Mouse (Mus musculus): ENCODE measurements around the gene Acta2.

The Acta2 gene

DNA sequence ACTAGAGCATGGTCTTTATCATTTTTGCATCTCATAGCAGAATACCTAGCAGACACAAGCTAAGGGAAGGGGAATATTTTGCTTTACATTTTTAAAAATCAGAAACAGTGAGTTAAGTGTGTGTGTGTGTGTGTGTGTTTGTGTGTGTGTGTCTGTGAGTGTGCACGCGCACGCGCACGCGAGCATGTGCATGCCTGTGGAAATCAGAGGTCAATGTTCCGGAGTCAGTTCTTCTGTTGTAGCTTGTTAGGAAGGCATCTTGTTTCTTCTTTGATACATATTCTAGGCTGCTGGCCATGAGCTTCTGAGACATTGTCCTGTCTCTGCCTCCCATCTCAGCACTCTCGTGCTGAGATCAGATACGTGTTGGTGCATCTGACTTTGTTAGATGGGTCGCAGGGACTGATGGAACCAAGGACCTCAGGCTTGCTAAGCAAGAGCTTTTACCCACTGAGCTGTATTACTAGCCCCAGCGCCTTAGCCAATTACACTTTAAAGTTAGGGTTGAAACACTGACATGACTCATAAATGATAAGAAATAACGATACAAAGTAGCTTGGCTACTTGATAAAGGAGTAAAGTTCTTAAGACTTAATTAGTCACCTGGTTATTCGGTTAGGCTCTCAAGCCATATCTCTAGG is 15.6 kb upstream of the Acta2 start:
- no peak for DNase-seq (ENCODE audit: inconsistent age in 2 of 2, low spot score in 1 of 2)

DNA sequence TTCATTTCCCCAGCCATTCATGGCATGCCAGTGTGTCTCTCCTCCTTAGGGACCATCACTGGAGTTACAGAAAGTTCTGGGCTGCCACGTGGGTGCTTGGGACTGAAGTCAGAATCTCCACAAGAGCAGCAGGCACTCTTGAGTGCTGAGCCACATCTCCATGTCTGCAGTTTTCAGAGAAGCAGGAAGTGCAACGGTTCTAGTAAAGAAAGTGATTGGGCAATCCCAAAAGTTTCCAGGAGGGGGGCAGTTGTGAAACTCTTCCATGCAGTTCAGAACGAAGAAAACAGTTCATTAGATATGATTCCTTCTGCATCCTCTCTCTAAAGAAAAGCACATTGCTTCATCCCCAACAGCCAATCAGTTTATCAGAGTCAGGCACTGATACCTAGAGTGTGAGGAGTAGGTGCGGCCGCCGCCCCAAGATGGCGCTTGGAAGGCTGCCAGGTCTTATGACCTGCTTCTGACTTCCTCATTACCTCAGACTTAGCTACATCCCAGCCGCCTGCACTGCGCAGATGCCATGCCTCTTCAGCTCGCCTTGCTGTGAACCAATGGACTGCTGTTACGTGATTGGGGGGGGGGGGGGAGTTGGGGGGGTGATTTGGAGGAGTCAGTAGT is 14.8 kb upstream of the Acta2 start:
- peak in 1 of 2 experiments; percentile 59 for DNase-seq (ENCODE audit: inconsistent age in 2 of 2, low spot score in 1 of 2)

DNA sequence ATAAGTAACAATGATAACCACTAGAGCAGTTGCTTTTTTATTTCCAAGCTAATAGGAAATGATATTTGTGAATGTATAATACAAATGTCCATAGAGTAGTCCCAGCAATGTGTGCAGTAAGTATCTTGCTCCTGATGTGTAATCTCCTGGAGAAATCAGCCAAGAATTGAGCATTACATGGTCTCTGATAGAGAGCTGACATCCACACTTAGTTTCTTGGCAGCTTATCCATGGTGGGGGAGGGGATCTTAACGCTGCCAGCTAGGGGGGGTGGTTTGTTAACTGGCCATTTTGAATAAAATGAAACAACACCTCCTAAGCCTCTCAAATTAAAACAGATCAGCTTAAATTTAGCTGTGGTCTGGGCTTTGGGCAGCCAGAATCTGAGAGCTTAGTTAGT is 13.6 kb upstream of the Acta2 start:
- no peak for DNase-seq (ENCODE audit: inconsistent age in 2 of 2, low spot score in 1 of 2)

DNA sequence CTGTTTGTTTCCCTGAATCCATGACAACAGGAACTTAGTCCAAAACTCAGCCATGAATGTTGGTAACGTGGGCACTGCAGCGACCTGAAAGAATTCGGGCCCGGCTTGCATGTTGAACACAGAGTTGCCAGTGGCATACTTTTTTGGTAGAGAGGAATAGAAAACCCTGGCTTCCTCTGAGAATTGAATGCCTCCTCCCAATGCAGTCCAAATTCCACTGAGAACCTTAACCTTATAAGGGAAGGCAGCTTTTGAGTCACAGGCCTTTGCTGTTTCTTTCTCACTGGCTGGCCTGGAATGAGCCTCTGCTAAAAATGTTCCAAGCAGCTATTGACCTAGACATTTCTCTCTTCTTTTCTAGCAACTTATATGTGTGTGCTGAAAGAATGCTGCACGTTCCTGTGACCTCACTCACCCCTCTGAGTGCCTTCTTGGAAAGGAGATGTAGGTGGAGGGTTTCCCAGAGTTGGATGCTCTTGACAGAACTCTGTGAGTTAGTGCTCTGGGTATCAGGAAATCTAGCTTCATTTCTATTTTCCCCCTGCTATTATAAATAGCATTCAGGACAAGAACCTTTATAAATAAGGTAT is 10.3 kb upstream of the Acta2 start:
- peak; percentile 19 to 80 for DNase-seq (ENCODE audit: inconsistent age in 2 of 2, low spot score in 1 of 2)

DNA sequence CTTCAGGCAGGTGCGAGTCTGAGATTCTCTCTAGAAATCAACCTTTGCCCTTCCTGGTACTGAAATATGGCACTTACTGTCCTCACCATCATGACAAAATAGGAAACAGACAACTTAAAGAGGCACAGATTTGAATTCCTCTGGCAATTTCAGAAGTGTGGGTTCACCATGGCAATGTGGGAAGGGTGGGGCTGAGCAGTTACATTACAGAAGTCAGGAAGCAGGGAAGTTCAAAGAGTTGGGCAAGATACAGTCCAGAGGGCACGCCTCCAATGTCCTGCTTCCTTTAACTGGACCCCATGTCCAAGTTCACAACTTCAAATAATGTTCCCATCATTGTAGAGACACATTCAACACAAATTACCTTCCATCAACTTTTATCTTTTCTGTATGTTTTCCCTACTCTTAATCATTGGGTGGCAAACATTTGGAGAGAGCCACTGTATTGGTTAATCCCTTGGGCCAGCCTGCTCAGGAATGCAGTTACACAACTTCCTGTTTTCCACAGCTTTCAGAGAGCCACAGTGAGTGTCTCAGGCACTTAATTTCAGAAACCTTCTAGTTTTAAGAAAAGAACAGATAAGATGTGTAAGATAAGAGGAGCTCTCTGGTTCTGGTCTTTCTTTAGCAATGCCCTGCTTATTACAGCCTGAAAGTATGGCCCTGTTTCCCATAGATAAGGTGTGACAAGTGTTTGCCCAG is 7.0 kb upstream of the Acta2 start:
- peak in 1 of 2 experiments; percentile 43 for DNase-seq (ENCODE audit: inconsistent age in 2 of 2, low spot score in 1 of 2)

DNA sequence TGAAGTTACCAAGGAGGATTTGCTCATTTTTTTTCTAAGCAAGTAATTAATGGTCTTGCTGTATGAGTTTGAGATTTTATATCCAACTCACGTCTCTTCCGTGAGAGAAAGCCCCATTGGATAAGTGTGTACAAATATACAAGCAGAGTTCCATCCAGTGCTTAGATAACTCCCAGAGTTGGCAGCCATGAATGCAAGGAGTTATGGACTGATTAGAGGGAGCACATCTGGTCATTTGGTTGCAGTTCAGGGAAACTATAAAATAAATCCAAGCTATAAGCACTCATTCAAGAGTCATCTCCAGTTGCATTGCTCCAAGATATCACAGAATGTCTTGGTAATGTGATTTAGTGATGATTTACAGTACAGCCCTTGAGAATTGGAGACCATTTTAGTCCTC is 1.5 kb upstream of the Acta2 start:
- no peak for DNase-seq (ENCODE audit: inconsistent age in 2 of 2, low spot score in 1 of 2)

DNA sequence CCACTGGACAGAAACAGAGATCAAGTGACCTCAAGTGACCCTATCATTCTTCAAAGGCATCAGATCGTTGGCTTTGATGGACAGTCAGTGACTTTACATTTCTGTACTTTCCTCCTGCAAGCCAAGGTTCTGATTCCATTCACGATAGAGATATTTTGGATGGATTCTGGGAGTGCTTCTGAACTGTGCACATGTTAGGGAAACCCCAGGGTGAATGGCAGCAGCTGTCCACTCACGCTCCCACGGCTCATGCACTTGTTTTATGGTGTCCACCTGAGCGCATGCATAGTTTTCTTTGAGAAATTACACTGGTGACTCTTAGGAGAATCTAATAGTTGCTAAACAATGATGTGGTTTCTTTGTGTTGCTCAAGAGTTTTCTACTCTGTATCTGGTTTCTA is 759 bp upstream of the Acta2 start:
- DNase-seq (ENCODE audit: inconsistent age in 2 of 2, low spot score in 1 of 2) = no peak

DNA sequence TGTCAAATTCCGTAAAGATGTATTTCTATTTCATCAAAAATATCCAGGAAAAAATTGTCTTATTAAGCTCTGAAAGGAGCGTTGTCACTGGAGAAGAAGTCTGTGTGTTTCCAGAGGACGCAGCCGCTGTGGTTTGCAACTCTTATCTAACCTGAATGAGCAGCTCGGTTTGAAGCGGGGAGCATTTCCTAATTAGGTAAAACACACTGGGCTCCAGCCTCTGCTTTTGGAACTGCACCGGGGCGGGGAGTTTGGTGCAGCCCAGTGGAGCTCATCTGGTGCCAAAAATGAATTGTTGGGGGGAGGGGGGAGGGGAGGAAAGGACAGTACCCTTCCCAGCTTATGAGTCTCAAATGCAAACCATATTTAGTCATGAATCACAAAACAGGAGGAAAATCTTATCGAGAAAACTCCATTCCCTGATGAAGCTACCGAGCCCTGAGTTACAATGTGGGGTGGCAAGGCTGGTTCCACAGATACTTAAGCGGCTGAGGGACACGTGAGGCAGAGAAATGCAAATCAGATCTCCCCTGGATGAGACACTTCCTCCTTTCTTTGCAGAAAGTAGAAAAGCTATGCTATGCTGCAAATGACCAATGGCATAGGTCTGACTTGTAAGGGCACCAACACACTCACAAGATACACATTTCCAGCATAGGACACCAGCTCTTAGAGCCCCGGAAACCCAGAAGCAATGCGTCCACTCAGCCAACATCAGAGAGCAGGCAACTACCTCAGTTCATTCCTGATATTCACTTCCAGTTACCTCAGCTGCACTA is 1.1 kb downstream of the Acta2 start:
- DNase-seq (ENCODE audit: inconsistent age in 2 of 2, low spot score in 1 of 2) = no peak

DNA sequence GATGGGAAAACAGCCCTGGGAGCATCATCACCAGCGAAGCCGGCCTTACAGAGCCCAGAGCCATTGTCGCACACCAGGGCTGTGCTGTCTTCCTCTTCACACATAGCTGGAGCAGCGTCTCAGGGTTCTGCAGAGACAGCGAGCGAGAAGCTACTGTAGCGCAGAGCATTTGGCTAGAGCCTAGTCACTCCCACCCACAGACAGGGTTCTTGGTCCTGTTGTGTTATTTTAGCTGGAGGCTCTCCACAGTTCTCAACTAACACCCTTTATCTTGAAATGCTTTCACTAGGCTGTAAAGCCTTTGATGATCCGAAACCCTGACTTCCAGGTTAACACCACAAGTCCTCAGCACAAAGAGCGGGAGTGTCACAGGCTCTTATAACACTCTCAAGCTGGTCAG is 2.9 kb downstream of the Acta2 start:
- DNase-seq (ENCODE audit: inconsistent age in 2 of 2, low spot score in 1 of 2) = no peak

DNA sequence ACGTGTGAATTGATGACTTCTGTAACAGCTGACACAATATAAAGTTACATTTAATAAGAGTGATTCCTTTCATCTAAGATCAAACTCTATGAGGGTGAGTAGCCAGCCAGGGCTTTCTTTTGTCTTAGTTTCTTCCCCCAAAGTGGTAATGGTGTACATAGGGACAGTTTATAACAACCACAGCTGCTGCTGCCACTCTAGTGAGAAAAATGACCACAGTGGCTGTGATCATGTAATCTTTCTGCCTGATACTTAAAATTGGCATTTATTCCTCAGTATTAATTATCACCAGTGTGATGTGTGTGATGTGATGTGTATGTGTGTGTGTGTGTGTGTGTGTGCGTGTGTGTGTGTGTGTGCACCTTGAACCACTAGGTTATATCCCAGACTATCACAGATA is 3.5 kb downstream of the Acta2 start:
- no peak for DNase-seq (ENCODE audit: inconsistent age in 2 of 2, low spot score in 1 of 2)

DNA sequence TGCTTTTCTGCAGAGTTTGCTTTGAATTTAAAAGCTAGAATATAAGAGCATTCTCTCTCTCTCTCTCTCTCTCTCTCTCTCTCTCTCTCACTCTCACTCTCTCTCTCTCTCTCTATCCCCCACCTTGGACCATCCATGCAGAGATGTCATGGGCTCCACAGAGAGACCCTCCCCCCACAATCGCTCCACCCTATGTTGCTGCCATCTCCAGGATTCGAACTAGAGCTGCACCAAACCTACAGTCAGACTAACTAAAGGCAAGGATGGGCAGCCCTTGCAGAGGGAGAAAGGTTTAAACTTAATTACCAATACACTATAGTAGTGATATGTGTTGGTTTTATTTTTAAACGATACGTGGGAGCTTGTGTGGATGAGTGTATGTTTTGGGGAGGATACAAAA is 4.8 kb downstream of the Acta2 start:
- no peak for DNase-seq (ENCODE audit: inconsistent age in 2 of 2, low spot score in 1 of 2)

DNA sequence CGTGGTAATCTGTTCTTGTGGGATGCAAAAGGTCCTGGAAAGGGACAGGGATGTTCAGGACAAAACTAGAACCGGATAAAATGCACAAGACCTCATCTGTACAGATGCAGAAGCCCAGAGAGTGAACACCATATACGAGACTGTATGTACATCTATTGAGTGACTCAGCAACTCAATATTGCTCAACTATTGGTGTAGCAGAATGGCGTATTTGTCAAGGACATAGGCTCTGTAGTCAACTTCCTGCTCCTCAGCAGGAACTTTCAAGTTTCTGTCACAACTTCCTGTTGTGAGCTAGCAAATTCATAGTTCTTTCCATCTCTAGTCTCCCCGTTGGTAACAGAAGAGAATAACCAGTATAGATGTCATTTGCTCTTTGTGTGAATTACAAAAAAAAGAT is 6.8 kb downstream of the Acta2 start:
- DNase-seq (ENCODE audit: inconsistent age in 2 of 2, low spot score in 1 of 2) = no peak

DNA sequence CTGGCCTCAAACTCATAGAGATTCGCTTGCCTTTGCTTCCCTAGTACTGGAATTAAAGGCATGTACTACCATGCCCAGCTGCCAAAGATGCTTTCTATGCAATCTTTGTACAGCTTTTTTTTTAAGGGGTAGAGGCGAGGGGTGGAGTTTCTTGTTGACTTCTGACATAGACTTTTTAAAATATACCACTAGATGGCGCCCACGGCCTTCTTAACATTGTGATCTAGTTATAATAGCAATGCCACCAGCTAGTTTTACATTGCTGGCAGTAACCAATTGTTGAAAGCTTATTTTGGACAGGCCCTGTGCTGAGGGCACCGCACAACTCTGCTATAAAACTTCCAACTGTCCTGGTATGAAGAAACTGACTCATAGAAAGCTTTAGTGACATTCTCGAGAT is 11.3 kb downstream of the Acta2 start:
- peak; percentile 45 to 91 for DNase-seq (ENCODE audit: inconsistent age in 2 of 2, low spot score in 1 of 2)

DNA sequence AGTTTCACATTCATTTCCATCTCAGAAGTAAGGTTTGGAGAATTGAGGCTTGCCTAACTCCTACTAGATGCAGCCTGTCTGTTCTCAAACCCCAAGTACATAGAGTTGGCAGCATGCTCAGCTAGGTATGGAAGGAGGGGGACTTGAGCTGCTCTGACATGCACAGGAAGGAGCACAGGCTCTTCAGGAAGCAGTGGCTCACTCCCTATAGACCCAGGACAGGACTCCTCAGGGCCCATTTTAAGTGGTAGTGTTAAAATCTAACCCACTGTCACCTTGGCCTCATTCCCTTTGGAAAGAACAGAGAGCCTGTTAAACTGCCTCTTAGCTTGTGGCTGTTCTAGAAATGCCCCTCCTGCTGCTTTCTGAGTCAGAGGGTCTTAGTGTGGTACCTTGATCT is 12.5 kb downstream of the Acta2 start:
- DNase-seq (ENCODE audit: inconsistent age in 2 of 2, low spot score in 1 of 2) = no peak

DNA sequence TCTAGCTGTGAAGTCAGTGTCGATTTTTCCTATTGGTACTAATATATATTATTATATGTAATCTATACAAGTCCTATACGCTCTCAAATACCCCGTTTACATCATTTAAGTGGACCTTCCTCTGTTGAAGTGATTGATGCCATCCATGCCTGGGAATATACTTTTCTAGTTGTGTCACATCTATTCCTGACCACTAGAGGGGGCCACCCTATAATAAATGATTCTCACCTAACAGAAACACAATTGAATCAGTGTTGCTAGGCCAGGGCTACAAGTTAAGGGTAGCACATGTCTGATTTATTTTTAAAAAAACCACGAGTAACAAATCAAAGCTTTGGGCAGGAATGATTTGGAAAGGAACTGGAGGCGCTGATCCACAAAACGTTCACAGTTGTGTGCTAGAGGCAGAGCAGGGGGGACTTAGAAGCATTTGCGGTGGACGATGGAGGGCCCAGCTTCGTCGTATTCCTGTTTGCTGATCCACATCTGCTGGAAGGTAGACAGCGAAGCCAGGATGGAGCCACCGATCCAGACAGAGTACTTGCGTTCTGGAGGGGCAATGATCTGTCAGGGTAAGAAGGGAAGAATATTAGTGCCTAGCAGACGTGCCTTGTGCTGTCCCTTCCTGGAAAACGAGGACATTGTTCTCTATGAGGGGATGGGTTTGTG is 14.0 kb downstream of the Acta2 start:
- peak in 1 of 2 experiments; percentile 71 for DNase-seq (ENCODE audit: inconsistent age in 2 of 2, low spot score in 1 of 2)

DNA sequence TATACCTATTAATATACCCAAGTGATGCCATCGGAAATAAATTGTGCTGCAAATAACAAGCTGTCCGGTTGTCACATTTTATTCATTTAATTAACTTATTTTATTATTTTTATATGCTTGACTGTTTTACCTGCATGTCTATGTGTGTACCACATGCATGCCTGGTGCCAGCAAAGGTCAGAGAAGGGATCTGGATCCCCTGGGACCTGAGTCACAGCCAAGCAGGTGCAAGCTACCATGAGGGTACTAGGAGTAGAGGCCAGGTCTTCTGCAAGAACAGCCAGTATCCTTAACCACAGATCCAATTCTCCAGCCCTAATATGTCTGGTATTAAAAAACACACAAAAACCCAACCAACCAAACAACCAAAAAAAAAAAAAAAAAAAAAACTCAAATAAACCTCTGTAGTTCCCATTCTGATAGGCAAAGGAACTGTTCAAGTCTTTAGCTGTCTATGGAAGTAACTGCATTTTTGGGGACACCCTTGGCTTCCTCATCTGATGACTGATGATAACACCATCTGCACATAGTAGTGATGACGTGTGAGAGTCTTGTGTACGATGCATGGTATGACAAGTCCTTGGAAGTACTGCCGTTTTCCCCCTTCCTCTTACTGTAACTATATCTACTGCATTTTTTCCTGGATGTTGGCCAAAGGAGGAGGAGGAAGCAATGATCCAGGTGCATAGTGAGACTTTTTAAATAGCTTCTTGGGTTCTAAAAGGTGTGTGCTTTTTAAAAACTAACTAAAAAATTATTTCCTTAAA is 14.9 kb downstream of the Acta2 start:
- DNase-seq (ENCODE audit: inconsistent age in 2 of 2, low spot score in 1 of 2) = no peak

DNA sequence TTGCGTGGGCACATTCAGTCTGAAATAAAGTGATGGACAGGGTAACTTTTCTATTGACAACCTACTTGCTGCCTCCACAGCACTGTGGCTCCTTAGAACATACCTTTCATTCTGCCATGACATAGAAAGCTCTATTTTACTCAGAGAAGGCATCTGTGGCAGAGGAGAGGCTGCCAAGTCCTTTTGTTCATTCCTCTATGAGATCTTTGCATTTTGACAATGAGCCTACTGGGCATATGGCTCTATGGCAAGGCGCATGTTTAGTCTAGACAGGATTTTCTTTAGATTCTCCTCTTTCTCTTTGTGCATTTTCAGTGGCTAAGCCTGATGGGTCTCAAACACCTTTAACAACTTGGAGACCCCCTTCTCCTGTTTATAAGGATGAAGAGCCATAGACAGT is 17.6 kb downstream of the Acta2 start:
- DNase-seq (ENCODE audit: inconsistent age in 2 of 2, low spot score in 1 of 2) = no peak

DNA sequence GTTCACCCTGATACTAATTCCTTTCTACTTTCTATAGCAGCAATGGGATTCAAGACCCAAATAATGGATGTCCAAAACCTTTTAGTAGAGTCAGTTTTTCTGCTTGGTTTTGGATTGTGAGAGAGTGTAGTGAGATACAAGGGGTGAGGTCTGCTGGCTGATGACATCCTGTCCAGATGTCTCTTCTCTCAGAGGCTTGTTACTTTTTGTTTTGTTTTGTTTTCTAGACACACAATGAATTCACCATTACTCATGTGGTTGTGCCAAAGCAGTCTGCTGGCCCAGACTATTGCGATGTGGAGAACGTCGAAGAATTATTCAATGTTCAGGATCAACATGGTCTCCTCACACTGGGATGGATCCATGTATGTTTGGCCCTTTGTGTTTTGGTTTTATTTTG is 19.3 kb downstream of the Acta2 start:
- no peak for DNase-seq (ENCODE audit: inconsistent age in 2 of 2, low spot score in 1 of 2)

DNA sequence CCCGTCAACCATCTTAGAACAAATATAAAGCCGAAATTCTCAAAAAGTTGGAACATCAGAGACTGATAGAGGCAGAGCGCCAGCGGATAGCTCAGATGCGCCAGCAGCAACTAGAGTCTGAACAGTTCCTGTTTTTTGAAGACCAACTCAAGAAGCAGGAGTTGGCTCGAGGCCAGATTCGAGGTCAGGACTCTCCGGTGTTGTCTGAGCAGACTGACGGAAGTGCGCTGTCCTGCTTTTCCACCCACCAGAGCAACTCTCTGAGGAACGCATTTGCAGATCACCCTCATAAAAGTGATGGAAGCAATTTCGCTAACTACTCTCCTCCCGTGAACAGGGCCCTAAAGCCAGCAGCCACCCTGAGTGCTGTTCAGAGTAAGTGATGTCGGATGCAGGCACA is 21.4 kb downstream of the Acta2 start:
- peak; percentile 51 to 66 for DNase-seq (ENCODE audit: inconsistent age in 2 of 2, low spot score in 1 of 2)

DNA sequence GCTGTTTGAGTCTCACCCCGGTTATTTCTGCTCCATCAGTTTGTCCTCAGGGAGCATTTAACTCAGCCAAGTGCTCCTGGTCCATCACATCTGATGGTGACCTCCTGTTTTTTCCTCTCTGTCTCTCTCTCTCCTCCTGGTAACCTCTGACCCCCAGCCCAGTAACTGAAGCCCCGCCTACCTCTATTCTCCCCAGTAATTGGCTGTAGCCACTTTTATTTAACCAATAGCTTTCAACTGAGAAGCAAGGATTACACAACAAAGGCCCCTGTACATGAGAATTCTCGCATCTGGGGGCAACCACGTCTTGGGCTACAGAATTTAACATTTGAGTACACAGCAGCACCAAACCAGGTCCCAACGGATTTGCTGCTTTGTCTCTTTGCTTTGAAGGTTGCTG is 23.1 kb downstream of the Acta2 start:
- no peak for DNase-seq (ENCODE audit: inconsistent age in 2 of 2, low spot score in 1 of 2)
